Mouse (Mus musculus): ENCODE data around the gene Hist4h4. TPM values are rescaled to one million over a fixed set of nuclear protein-coding genes. Genes with fewer than 3 reads are reported as not detected.
A peak's percentile ranks its signal among the peaks of the same experiment; 100 is the strongest.

The Hist4h4 gene
- total and polyA plus RNA-seq, 3 experiments, result 0.16 to 78.2 (median 3.6) TPM

- Histone ChIP-seq H3K36me3 (replicated peaks in 1 of 2; ENCODE audit: control insufficient read depth in 1 of 2, insufficient read depth in 1 of 2, low read length in 1 of 2) (no peaks in the 10 kb centered on the region), H3K9ac (ENCODE audit: insufficient read depth, low read depth) (no peak overlapping the region), H3K79me2 (replicated peaks; ENCODE audit: control insufficient read depth, extremely low read depth, insufficient read depth, poor library complexity, severe bottlenecking) (no peaks in the 10 kb centered on the region), H3K4me1 (ENCODE audit: control insufficient read depth in 1 of 2, insufficient read depth in 2 of 2) (peaks cover 0 to 9% of the 10 kb centered on the region in 2 experiments; a peak in 2 of 4 replicates), H3K4me2 (ENCODE audit: insufficient read depth, low read depth, poor library complexity, severe bottlenecking) (peak overlapping the region; percentile 48), H3K4me3 (replicated peaks in 1 of 3; ENCODE audit: low read depth in 2 of 3, low read length in 2 of 3, poor library complexity in 1 of 3) (no peak overlapping the region), H3K9me3 (replicated peaks; ENCODE audit: low read length) (no peaks in the 10 kb centered on the region), H3K27me3 (replicated peaks) (no peaks in the 10 kb centered on the region), H3K27ac (ENCODE audit: insufficient read depth, low read depth) (no peak overlapping the region)
- dilution Hi-C loops (cut with MboI; ENCODE audit: extremely low pct_ligation_motif_present, extremely low pct_unique_long_range_greater_than_20kb, low sequenced_read_pairs) (no loop called here), in situ Hi-C loops (cut with MboI; ENCODE audit: low pct_ligation_motif_present, low pct_unique_long_range_greater_than_20kb, low sequenced_read_pairs) (no loop called here)
- DNase-seq (ENCODE audit: extremely low read depth), result no peak
- TF ChIP-seq ZNF384 (IDR thresholded peaks at IDR 0.05; ENCODE audit: low read depth, low read length), result no peak
- TF ChIP-seq CTCF (conservative IDR thresholded peaks at IDR 0.05 in 1 of 2, IDR thresholded peaks at IDR 0.05 in 1 of 2; ENCODE audit: low read depth in 2 of 2, low read length in 2 of 2), result no peak
- TF ChIP-seq SMC3 (IDR thresholded peaks at IDR 0.05; ENCODE audit: low read depth, low read length), result no peak
- no peak for TF ChIP-seq MEF2A (IDR thresholded peaks at IDR 0.05; ENCODE audit: borderline replicate concordance, low read depth, low read length)
- no peak for TF ChIP-seq ETS1 (conservative IDR thresholded peaks at IDR 0.05; ENCODE audit: low read depth, low read length)
- TF ChIP-seq TCF12 (IDR thresholded peaks at IDR 0.05; ENCODE audit: low read depth, low read length), result no peak
- TF ChIP-seq IRF4 (IDR thresholded peaks at IDR 0.05; ENCODE audit: low read depth, low read length), result no peak
- no peak for TF ChIP-seq ZMIZ1 (IDR thresholded peaks at IDR 0.05; ENCODE audit: low read depth, low read length)
- no peak for TF ChIP-seq GABPA (IDR thresholded peaks at IDR 0.05; ENCODE audit: insufficient replicate concordance, low read depth, low read length)
- TF ChIP-seq ZKSCAN1 (IDR thresholded peaks at IDR 0.05; ENCODE audit: borderline replicate concordance, low read depth, low read length), result no peak
- no peak for TF ChIP-seq KAT2A (IDR thresholded peaks at IDR 0.05; ENCODE audit: insufficient replicate concordance, low read length)
- no peak for TF ChIP-seq MAZ (IDR thresholded peaks at IDR 0.05; ENCODE audit: low read depth, low read length)
- TF ChIP-seq NRF1 (IDR thresholded peaks at IDR 0.05; ENCODE audit: low read depth, low read length), result no peak
These were observed 10.2 kb downstream of the Hist4h4 start for GRCm38 (mm10) chr6:136793831-136794525.

- H3K4me1 ChIP-seq (ENCODE audit: control insufficient read depth in 1 of 2, insufficient read depth in 2 of 2), result peaks cover 0 to 9% of the 10 kb centered on the region in 2 experiments; a peak in 2 of 4 replicates
- H3K4me2 ChIP-seq (ENCODE audit: insufficient read depth, low read depth, poor library complexity, severe bottlenecking), result peak overlapping the region; percentile 48
- no peak overlapping the region for H3K4me3 ChIP-seq (replicated peaks in 1 of 3; ENCODE audit: low read depth in 2 of 3, low read length in 2 of 3, poor library complexity in 1 of 3)
- no peaks in the 10 kb centered on the region for H3K27me3 ChIP-seq (replicated peaks)
- no peak overlapping the region; the same call in 1 of the 2 replicates for H3K9ac ChIP-seq (ENCODE audit: insufficient read depth, low read depth)
- no peaks in the 10 kb centered on the region for H3K36me3 ChIP-seq (replicated peaks in 1 of 2; ENCODE audit: control insufficient read depth in 1 of 2, insufficient read depth in 1 of 2, low read length in 1 of 2)
- H3K79me2 ChIP-seq (replicated peaks; ENCODE audit: control insufficient read depth, extremely low read depth, insufficient read depth, poor library complexity, severe bottlenecking), result no peaks in the 10 kb centered on the region
- no peak for DNase-seq (ENCODE audit: extremely low read depth)
- H3K27ac ChIP-seq (ENCODE audit: insufficient read depth, low read depth), result no peak overlapping the region
- TF ChIP-seq NELFE (IDR thresholded peaks at IDR 0.05; ENCODE audit: low read depth, low read length), result no peak
- no peak for TF ChIP-seq RCOR1 (conservative IDR thresholded peaks at IDR 0.05; ENCODE audit: low read depth, low read length)
- no peak for TF ChIP-seq MYC (IDR thresholded peaks at IDR 0.05; ENCODE audit: low read depth, low read length)
- TF ChIP-seq MAX (IDR thresholded peaks at IDR 0.05; ENCODE audit: low read length), result no peak
- no peak for TF ChIP-seq NRF1 (IDR thresholded peaks at IDR 0.05; ENCODE audit: low read depth, low read length)
- no peak for TF ChIP-seq IRF4 (IDR thresholded peaks at IDR 0.05; ENCODE audit: low read depth, low read length)
- TF ChIP-seq ZKSCAN1 (IDR thresholded peaks at IDR 0.05; ENCODE audit: borderline replicate concordance, low read depth, low read length), result no peak
- no peak for TF ChIP-seq BHLHE40 (IDR thresholded peaks at IDR 0.05; ENCODE audit: low read depth, low read length)
- no peak for TF ChIP-seq TCF12 (IDR thresholded peaks at IDR 0.05; ENCODE audit: low read depth, low read length)
- TF ChIP-seq MAFK (IDR thresholded peaks at IDR 0.05; ENCODE audit: insufficient replicate concordance, low read length), result no peak
- TF ChIP-seq POLR2A (IDR thresholded peaks at IDR 0.05; ENCODE audit: low read depth, low read length), result no peak
- no peak for TF ChIP-seq ZNF384 (IDR thresholded peaks at IDR 0.05; ENCODE audit: low read depth, low read length)
- TF ChIP-seq PAX5 (IDR thresholded peaks at IDR 0.05; ENCODE audit: low read length), result no peak
- no peak for TF ChIP-seq RAD21 (IDR thresholded peaks at IDR 0.05; ENCODE audit: low read depth, low read length)
- TF ChIP-seq USF1 (IDR thresholded peaks at IDR 0.05; ENCODE audit: low read depth, low read length), result no peak
- no peak for TF ChIP-seq SMC3 (IDR thresholded peaks at IDR 0.05; ENCODE audit: low read depth, low read length)
- no peak for TF ChIP-seq E2F4 (IDR thresholded peaks at IDR 0.05; ENCODE audit: insufficient replicate concordance, low read depth, low read length)
- no peak for TF ChIP-seq CHD1 (IDR thresholded peaks at IDR 0.05; ENCODE audit: low read depth, low read length)
- no peaks in the 10 kb centered on the region for H3K9me3 ChIP-seq (replicated peaks; ENCODE audit: low read length)
- in situ Hi-C loops (cut with MboI; ENCODE audit: low pct_ligation_motif_present, low pct_unique_long_range_greater_than_20kb, low sequenced_read_pairs), result no loop called here
- dilution Hi-C loops (cut with MboI; ENCODE audit: extremely low pct_ligation_motif_present, extremely low pct_unique_long_range_greater_than_20kb, low sequenced_read_pairs), result no loop called here
These were observed 11.1 kb downstream of the Hist4h4 start for GRCm38 (mm10) chr6:136792884-136793758.
